Mouse (Mus musculus): ENCODE results near the gene Dbx1. TPM values are rescaled to one million over a fixed set of nuclear protein-coding genes. Genes with fewer than 3 reads are reported as not detected.

Dbx1 gene
- polyA plus RNA-seq, 1 experiment = not detected

DNA sequence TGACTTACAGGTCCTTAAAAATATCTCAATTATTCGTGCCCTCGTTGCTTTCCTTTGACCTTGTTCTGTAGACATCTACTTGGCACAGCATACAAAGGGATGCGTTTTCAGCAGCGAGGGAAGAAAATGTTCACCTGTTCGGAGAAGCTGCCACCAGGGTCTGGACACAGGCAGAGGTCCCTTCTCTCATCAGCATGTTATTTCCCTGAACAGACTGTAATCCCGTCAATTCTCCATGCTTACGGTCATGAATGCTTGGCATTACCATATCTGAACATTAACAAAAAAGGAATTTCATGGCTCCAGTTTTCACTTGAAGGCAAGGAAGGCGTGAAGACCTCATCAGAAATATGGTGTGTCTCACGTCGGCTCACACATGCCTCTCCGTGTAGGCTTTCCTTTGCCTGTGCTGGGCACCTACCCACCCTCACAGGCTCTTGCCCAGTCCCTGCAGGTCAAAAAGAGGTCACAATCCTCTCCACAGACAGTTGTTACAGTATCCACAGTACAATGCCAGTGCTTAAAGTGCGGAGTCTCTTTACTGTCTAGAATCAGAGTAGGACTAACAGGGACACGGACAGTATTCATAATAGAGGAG is 31.7 kb upstream of the Dbx1 start:
- no peak for TF ChIP-seq REST (IDR thresholded peaks at IDR 0.05; ENCODE audit: insufficient read depth, insufficient read length)
- no peak for TF ChIP-seq MAX (IDR thresholded peaks at IDR 0.05; ENCODE audit: low read depth)
- TF ChIP-seq MYOD1 (IDR thresholded peaks at IDR 0.05; ENCODE audit: control insufficient read depth in 1 of 3, insufficient read length in 2 of 3, low read depth in 2 of 3) = no peak
- TF ChIP-seq MYOG (IDR thresholded peaks at IDR 0.05; ENCODE audit: control insufficient read depth in 1 of 3, insufficient read depth in 1 of 3, insufficient read length in 2 of 3, low read depth in 2 of 3) = no peak
- no peak for TF ChIP-seq POLR2AphosphoS2 (IDR thresholded peaks at IDR 0.05; ENCODE audit: insufficient read length, low read depth)
- Histone ChIP-seq H3K36me3 (ENCODE audit: control insufficient read depth, insufficient read depth) (no peaks in the 10 kb centered on the region), H3K4me2 (ENCODE audit: low read depth) (no peak overlapping the region), H3K27me3 (ENCODE audit: control insufficient read depth, insufficient read depth, insufficient read length) (no peaks in the 10 kb centered on the region), H3ac (ENCODE audit: control insufficient read depth, insufficient read length) (no peak overlapping the region), H3K4me3 (no peak overlapping the region), H3K79me2 (ENCODE audit: control insufficient read depth, insufficient read depth) (no peaks in the 10 kb centered on the region)

- H3K27me3 ChIP-seq (ENCODE audit: control insufficient read depth, insufficient read depth, insufficient read length) = no peaks in the 10 kb centered on the region
- H3K79me2 ChIP-seq (ENCODE audit: control insufficient read depth, insufficient read depth) = no peaks in the 10 kb centered on the region
- H3K4me3 ChIP-seq = no peak overlapping the region
- H3ac ChIP-seq (ENCODE audit: control insufficient read depth, insufficient read length) = no peak overlapping the region
- no peaks in the 10 kb centered on the region for H3K36me3 ChIP-seq (ENCODE audit: control insufficient read depth, insufficient read depth)
- H3K4me2 ChIP-seq (ENCODE audit: low read depth) = no peak overlapping the region
- no peak for TF ChIP-seq SRF (IDR thresholded peaks at IDR 0.05; ENCODE audit: control insufficient read depth, insufficient read length, low read depth)
Observed at GRCm38 (mm10) chr7:49663575-49663974, 26.9 kb upstream of the Dbx1 start.

- Histone ChIP-seq H3K27me3 (ENCODE audit: control insufficient read depth, insufficient read depth, insufficient read length) (no peaks in the 10 kb centered on the region), H3K4me3 (no peak overlapping the region), H3ac (ENCODE audit: control insufficient read depth, insufficient read length) (no peak overlapping the region), H3K4me2 (ENCODE audit: low read depth) (no peak overlapping the region), H3K36me3 (ENCODE audit: control insufficient read depth, insufficient read depth) (no peaks in the 10 kb centered on the region), H3K79me2 (ENCODE audit: control insufficient read depth, insufficient read depth) (no peaks in the 10 kb centered on the region)
- TF ChIP-seq REST (IDR thresholded peaks at IDR 0.05; ENCODE audit: insufficient read depth, insufficient read length) (no peak), POLR2AphosphoS2 (IDR thresholded peaks at IDR 0.05; ENCODE audit: insufficient read length, low read depth) (no peak), SRF (IDR thresholded peaks at IDR 0.05; ENCODE audit: control insufficient read depth, insufficient read length, low read depth) (no peak), MAX (IDR thresholded peaks at IDR 0.05; ENCODE audit: low read depth) (no peak), TCF3 (IDR thresholded peaks at IDR 0.05; ENCODE audit: insufficient read length, low read depth) (no peak), POLR2A (IDR thresholded peaks at IDR 0.05; ENCODE audit: insufficient read length, low read depth) (no peak), TCF12 (IDR thresholded peaks at IDR 0.05; ENCODE audit: insufficient read depth, poor library complexity, severe bottlenecking) (no peak), USF1 (IDR thresholded peaks at IDR 0.05; ENCODE audit: low read depth) (no peak), CEBPB (IDR thresholded peaks at IDR 0.05; ENCODE audit: insufficient read depth, poor library complexity, severe bottlenecking) (no peak), E2F4 (IDR thresholded peaks at IDR 0.05; ENCODE audit: insufficient read depth) (no peak), MYOG (IDR thresholded peaks at IDR 0.05; ENCODE audit: control insufficient read depth in 1 of 3, insufficient read depth in 1 of 3, insufficient read length in 2 of 3, low read depth in 2 of 3) (no peak), MYOD1 (IDR thresholded peaks at IDR 0.05; ENCODE audit: control insufficient read depth in 1 of 3, insufficient read length in 2 of 3, low read depth in 2 of 3) (no peak)
Observed at GRCm38 (mm10) chr7:49662492-49663026, 25.9 kb upstream of the Dbx1 start.

DNA sequence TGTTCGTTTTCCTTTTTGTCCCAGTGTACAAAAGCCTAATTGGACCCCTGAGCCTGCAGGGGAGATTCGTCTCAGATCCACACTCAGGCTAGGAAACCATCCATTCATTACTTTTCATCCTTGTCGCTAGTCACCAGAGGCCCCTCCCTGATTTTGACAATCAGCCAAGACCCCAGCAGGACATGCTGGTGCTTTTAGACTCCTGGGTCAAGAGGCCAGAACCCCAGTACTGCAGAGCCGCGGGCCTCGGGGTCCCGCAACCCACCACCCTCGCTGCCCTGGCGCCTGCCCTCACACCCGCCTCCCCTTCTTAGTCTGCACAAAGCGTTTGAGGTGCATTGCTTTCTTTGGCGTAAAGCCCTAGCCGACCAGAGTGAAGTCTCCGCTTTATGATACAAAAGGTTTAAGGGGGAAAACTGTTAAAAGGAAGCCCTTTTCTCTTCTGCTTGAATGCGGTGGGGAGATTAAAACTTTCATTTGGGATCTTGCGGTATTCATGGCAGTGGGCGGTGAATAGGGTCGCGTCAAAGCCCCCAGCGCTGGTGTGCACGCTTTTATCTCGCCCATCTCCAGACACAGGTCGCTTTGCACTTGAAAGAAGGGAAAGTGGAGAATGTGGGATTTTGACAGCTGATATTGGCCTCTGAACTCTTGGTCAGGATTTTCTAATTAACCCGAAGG is 25.3 kb upstream of the Dbx1 start:
- Histone ChIP-seq H3K36me3 (ENCODE audit: control insufficient read depth, insufficient read depth) (no peaks in the 10 kb centered on the region), H3K27me3 (ENCODE audit: control insufficient read depth, insufficient read depth, insufficient read length) (no peaks in the 10 kb centered on the region), H3ac (ENCODE audit: control insufficient read depth, insufficient read length) (no peak overlapping the region), H3K4me2 (ENCODE audit: low read depth) (no peak overlapping the region), H3K4me3 (no peak overlapping the region), H3K79me2 (ENCODE audit: control insufficient read depth, insufficient read depth) (no peaks in the 10 kb centered on the region)
- no peak for TF ChIP-seq E2F4 (IDR thresholded peaks at IDR 0.05; ENCODE audit: insufficient read depth)

DNA sequence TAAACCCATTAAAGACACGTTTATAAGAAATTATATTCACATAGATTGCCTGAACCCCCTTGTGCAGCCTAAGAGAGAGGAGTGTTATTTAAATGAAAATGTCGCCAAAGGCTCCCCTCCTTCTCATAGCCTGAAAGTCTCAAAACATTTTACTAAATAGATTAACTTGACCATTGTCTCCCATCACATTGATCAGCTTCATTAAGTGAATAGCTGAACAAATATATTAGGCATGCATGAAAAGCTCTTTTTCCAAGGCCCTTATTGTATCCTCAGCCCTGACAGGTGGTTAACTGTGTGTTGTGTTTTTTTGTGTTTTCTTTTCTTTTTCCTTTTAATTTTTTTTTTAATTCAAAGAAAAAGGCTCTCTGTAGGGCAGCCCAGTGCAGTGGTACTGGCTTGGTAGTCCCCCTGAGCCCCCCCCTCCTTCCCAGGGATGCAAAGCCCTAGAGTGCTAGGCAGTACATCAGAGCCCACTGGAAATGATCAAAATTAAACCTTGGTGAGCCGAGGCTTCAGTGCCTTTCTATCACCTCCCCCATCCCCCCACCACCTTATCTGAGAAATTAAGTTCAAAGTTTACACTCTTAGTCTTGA is 4.2 kb upstream of the Dbx1 start:
- Histone ChIP-seq H3ac (ENCODE audit: control insufficient read depth, insufficient read length) (no peak overlapping the region), H3K36me3 (ENCODE audit: control insufficient read depth, insufficient read depth) (no peaks in the 10 kb centered on the region), H3K4me3 (no peak overlapping the region), H3K27me3 (ENCODE audit: control insufficient read depth, insufficient read depth, insufficient read length) (no peaks in the 10 kb centered on the region), H3K79me2 (ENCODE audit: control insufficient read depth, insufficient read depth) (no peaks in the 10 kb centered on the region), H3K4me2 (ENCODE audit: low read depth) (no peak overlapping the region)
- TF ChIP-seq E2F4 (IDR thresholded peaks at IDR 0.05; ENCODE audit: insufficient read depth) (no peak), TCF12 (IDR thresholded peaks at IDR 0.05; ENCODE audit: insufficient read depth, poor library complexity, severe bottlenecking) (no peak), USF1 (IDR thresholded peaks at IDR 0.05; ENCODE audit: low read depth) (no peak), POLR2A (IDR thresholded peaks at IDR 0.05; ENCODE audit: insufficient read length, low read depth) (no peak), POLR2AphosphoS2 (IDR thresholded peaks at IDR 0.05; ENCODE audit: insufficient read length, low read depth) (no peak), REST (IDR thresholded peaks at IDR 0.05; ENCODE audit: insufficient read depth, insufficient read length) (no peak), MAX (IDR thresholded peaks at IDR 0.05; ENCODE audit: low read depth) (no peak), MYOG (IDR thresholded peaks at IDR 0.05; ENCODE audit: control insufficient read depth in 1 of 3, insufficient read depth in 1 of 3, insufficient read length in 2 of 3, low read depth in 2 of 3) (no peak), SRF (IDR thresholded peaks at IDR 0.05; ENCODE audit: control insufficient read depth, insufficient read length, low read depth) (no peak), TCF3 (IDR thresholded peaks at IDR 0.05; ENCODE audit: insufficient read length, low read depth) (no peak), CEBPB (IDR thresholded peaks at IDR 0.05; ENCODE audit: insufficient read depth, poor library complexity, severe bottlenecking) (no peak), MYOD1 (IDR thresholded peaks at IDR 0.05; ENCODE audit: control insufficient read depth in 1 of 3, insufficient read length in 2 of 3, low read depth in 2 of 3) (no peak)
